Mouse (Mus musculus) small intestine, adult 2 months (tissue): ENCODE measurements around the gene Nckipsd.

Source experiments
- CTCF ChIP-seq: fragments of 200-500 bp; IDR thresholded peaks from 2 replicates; pipeline ENCODE4 v1.5.1; 2012; ENCODE audit warnings: low read depth, mild to moderate bottlenecking, control low read depth, inconsistent platforms, low read length, moderate library complexity, mixed read lengths; ENCODE audit not compliant: insufficient replicate concordance, insufficient read length; ENCODE audit errors: extremely low read depth
- POLR2A ChIP-seq: fragments of 200-500 bp; IDR thresholded peaks from 2 replicates; pipeline ENCODE4 v1.6.1; 2012; ENCODE audit warnings: low read depth, mild to moderate bottlenecking, control low read depth, inconsistent platforms, low read length, moderate library complexity

DNA sequence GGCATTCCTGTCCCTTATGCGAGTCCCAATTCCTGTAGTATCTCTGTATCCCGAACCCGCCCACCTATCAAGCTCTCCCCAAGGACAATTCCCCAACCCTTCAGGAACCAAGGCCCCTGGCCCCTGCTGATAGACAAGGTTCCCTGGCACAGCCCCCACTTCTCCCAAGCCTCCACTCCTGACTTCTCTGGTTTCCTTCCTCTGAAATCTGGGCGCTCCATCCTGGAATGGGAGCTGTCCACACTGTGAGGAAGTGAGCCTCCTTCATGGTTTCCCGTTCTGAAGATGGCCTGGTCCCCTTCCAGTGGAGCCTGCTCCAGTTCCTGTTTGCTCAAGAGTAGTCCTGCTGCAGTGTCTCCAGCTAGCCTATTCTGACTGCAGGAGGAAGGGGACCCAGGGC is 1.0 kb downstream of the Nckipsd start:
- TF ChIP-seq POLR2A, result no peak
- TF ChIP-seq CTCF, result no peak
